Mouse (Mus musculus) forebrain, embryonic 14.5 days (tissue): ENCODE measurements at regions not wholly inside any gene's neighbourhood (a gene's known extent, or its start where the extent isn't known, plus 50 kb on each side); places are given as distances from the start of the nearest gene placed in this dataset.

Source experiments
- ATAC-seq: fragments of 200-750 bp; cut with Nextera tagmentation; 2 replicates; pipeline ENCODE4 v1.8.0; 2017; ENCODE audit warnings: mild to moderate bottlenecking, moderate library complexity
- DNase-seq: peaks from one replicate; pipeline ENCODE4 v3.0.0-alpha.2; 2015; ENCODE audit warnings: low spot score
- H3K27ac ChIP-seq: fragments of 300-500 bp; sonication (generic); 2 replicates; pipeline ENCODE4 v1.5.1; 2014; ENCODE audit warnings: low read depth, mild to moderate bottlenecking, control low read depth, low read length, moderate library complexity
- H3K27me3 ChIP-seq: fragments of 300-500 bp; sonication (generic); replicated peaks from 2 replicates; pipeline ENCODE4 v1.6.1; 2014; ENCODE audit warnings: low read length, control low read depth, mixed read lengths; ENCODE audit not compliant: control insufficient read depth, insufficient read depth
- H3K36me3 ChIP-seq: fragments of 300-500 bp; sonication (generic); 2 replicates; pipeline ENCODE4 v1.6.1; 2014; ENCODE audit warnings: low read length, control low read depth; ENCODE audit not compliant: control insufficient read depth, insufficient read depth
- H3K4me1 ChIP-seq: fragments of 300-500 bp; sonication (generic); 2 replicates; pipeline ENCODE4 v1.6.1; 2014; ENCODE audit warnings: antibody characterized with exemption, low read length, control low read depth; ENCODE audit not compliant: control insufficient read depth, insufficient read depth
- H3K4me2 ChIP-seq: fragments of 300-500 bp; sonication (generic); 2 replicates; pipeline ENCODE4 v1.6.1; 2014; ENCODE audit warnings: mild to moderate bottlenecking, control low read depth, low read length
- H3K4me3 ChIP-seq: fragments of 300-500 bp; sonication (generic); 2 replicates; pipeline ENCODE4 v1.5.1; 2014; ENCODE audit warnings: low read depth, low read length, control low read depth
- H3K9ac ChIP-seq: fragments of 300-500 bp; sonication (generic); 2 replicates; pipeline ENCODE4 v1.6.1; 2014; ENCODE audit warnings: mild to moderate bottlenecking, low read length, control low read depth, moderate library complexity
- H3K9me3 ChIP-seq: fragments of 300-500 bp; sonication (generic); replicated peaks from 2 replicates; pipeline ENCODE4 v1.6.1; 2016; ENCODE audit warnings: low read length, control low read depth, mixed read lengths; ENCODE audit not compliant: control insufficient read depth
- WGBS: fragments of 180-500 bp; shearing (Covaris S2); extraction: QIAGEN DNeasy Blood & Tissue Kit; methylation state at CpG from one replicate; pipeline ENCODE4 v1.1.7; 2014; 5-methylcytosine and 5-hydroxymethylcytosine counted together

DNA sequence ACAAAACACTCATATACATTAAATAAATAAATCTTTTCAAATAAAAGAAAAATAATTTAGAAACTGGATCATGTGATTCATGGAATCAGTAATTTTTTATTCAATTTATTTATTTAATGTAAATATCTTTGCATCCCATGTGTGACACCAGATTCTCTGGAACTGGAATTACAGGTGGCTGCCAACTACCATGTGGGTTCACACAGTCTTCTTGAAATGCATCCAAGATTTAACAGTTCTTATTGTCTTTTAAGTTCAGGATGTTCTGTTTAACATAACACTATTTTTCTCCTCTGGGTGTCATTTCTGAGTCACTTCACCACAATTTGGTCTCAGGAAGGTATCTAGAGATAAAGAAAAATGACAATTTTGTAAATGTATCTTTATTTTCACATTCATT lies 1502.0 kb downstream of the Brinp3 start:
- DNase-seq = peak; percentile 70
- Histone ChIP-seq H3K4me1 (no peaks in the 10 kb centered on the region), H3K4me2 (no peak overlapping the region), H3K27ac (no peak overlapping the region), H3K4me3 (no peak overlapping the region), H3K9ac (no peak overlapping the region), H3K9me3 (no peaks in the 10 kb centered on the region), H3K36me3 (no peaks in the 10 kb centered on the region), H3K27me3 (no peaks in the 10 kb centered on the region)
- ATAC-seq = no peak

DNA sequence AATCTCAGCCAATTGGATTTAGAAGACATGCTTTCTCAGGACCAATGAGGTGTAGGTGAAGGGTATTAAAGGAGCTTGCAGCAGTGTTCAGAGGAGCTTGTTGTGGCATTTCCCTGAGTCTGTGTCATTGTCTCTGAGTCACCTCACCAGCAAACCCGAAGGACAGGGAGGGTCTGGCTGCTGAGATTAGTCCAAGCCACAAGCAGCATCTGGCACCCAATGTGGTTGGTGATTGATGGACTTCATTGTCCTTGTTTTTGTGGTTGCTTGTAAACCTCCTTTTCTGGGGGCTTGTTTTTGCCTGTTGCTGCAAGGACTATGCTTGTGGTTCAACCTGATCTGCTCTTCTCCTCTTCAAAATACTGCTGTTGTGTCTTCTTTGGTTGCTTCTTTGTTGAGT lies 1539.3 kb downstream of the Brinp3 start:
- no peak for DNase-seq
- Histone ChIP-seq H3K9ac (no peak overlapping the region), H3K4me2 (no peak overlapping the region), H3K4me3 (no peak overlapping the region), H3K27me3 (no peaks in the 10 kb centered on the region), H3K27ac (no peak overlapping the region), H3K4me1 (no peaks in the 10 kb centered on the region), H3K9me3 (no peaks in the 10 kb centered on the region), H3K36me3 (no peaks in the 10 kb centered on the region)
- WGBS = 90% methylated on average over 1 of the region's 1 CpGs
- ATAC-seq = no peak

DNA sequence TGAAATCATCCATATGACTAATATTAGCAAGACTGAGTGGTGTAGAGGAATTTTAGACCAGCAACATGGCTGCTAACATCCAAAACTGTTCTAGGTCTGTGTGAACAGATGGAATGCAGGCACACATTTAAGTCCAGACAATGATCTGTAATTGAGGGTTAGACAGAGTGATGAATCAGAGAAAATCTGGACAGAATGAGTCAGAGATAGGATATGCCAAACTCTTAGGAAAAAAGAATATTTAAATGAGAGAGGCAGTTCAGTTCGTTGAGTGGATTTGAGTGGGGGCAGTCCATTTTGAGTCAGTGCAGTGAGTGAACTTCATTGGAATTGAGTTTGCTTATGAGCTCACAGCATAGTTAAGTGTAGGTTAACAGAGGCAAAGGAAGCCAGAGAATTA lies 1557.3 kb downstream of the Brinp3 start:
- Histone ChIP-seq H3K27ac (no peak overlapping the region), H3K36me3 (no peaks in the 10 kb centered on the region), H3K4me2 (no peak overlapping the region), H3K27me3 (no peaks in the 10 kb centered on the region), H3K4me3 (no peak overlapping the region), H3K9ac (no peak overlapping the region), H3K9me3 (no peaks in the 10 kb centered on the region), H3K4me1 (no peaks in the 10 kb centered on the region)
- ATAC-seq (no peak), DNase-seq (no peak)
- WGBS = 79% methylated on average over 1 of the region's 1 CpGs
